Mouse (Mus musculus): ENCODE data around the gene Coq10b. TPM values are rescaled to one million over a fixed set of nuclear protein-coding genes. Genes with fewer than 3 reads are reported as not detected.
"Not testable (repeated sequence)": the region's sequence is repeated elsewhere in the genome, so short reads cannot be mapped to it uniquely, and the experiment has no call there.

Coq10b gene
- 35.0 and 36.6 TPM in 2 replicates for polyA plus RNA-seq (2015; fragmentation: Nextera tagmentation; extraction: Ambion mirVana)

DNA sequence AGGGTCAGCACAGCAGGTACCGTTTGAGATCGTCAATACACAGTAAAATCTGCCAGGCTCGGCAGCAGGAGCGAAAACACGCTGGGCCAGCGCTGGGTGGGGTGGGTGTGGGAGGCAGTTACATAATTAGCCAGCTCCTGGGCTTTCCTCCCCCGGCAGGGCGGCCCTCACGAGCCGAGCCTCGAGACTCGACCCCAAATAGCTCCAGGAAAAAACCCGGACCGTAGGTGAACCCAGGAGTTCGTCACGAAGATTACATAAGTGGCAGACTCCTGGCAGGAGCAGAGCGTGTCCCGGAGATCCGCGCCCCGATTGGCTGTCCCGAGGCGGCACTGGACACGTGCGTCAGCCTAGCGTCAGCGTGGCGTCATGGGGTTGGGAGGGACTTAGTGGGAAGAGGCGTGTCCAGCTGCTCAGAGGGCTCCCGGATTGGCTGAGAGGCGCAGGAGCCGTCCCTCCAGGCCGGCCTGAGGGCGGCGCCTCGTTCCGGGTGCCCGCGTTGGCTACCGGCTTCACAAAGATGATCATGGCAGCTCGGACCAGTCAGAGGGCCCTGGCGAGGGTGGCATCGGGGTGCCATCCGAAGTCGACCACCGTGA, at the start of gene Coq10b:
TSS of gene Coq10b (plus strand) at position 416 of the 599 bp plus-strand sequence.
- peaks cover 16% of the 10 kb centered on the region for H3K4me1 ChIP-seq
- H3K9ac ChIP-seq, result peak within 1 kb of the TSS; percentile 78
- ATAC-seq, result peak; percentile 100
- under 1% methylated on average over 44 of the region's 46 CpGs for WGBS
- peak within 1 kb of the TSS; percentile 49 for H3K27ac ChIP-seq
- peaks cover 8% of the 10 kb centered on the region; the same call in 1 of the 2 replicates for H3K36me3 ChIP-seq (ENCODE audit: poor library complexity, severe bottlenecking)
- H3K27me3 ChIP-seq, result peaks cover 9% of the 10 kb centered on the region; the same call in 1 of the 2 replicates
- no peaks in the 10 kb centered on the region for H3K9me3 ChIP-seq (replicated peaks)
- peak within 1 kb of the TSS; percentile 83 for H3K4me2 ChIP-seq
- peak within 1 kb of the TSS; percentile 83 for H3K4me3 ChIP-seq

GRCm38 (mm10) chr1:55008313-55008712, 44.3 kb upstream of the Coq10b start:
- not testable (repeated sequence) for H3K4me1 ChIP-seq; H3K9ac ChIP-seq; H3K4me2 ChIP-seq; H3K9me3 ChIP-seq (replicated peaks); H3K27me3 ChIP-seq; H3K27ac ChIP-seq; ATAC-seq; H3K4me3 ChIP-seq
- 88% methylated on average over 2 of the region's 2 CpGs for WGBS
- peaks cover 81% of the 10 kb centered on the region for H3K36me3 ChIP-seq (ENCODE audit: poor library complexity, severe bottlenecking)

- H3K9me3 ChIP-seq (replicated peaks), result no peaks in the 10 kb centered on the region
- no peak for ATAC-seq
- no peak overlapping the region for H3K27ac ChIP-seq
- no peaks in the 10 kb centered on the region for H3K4me1 ChIP-seq
- H3K36me3 ChIP-seq (ENCODE audit: poor library complexity, severe bottlenecking), result peaks cover 84% of the 10 kb centered on the region
- no peak overlapping the region for H3K4me2 ChIP-seq
- no peaks in the 10 kb centered on the region for H3K27me3 ChIP-seq
- no peak overlapping the region for H3K4me3 ChIP-seq
- WGBS, result 61% methylated on average over 3 of the region's 3 CpGs
- H3K9ac ChIP-seq, result no peak overlapping the region
Observed at GRCm38 (mm10) chr1:55012513-55012912, 40.1 kb upstream of the Coq10b start.

GRCm38 (mm10) chr1:55021907-55022306, 30.7 kb upstream of the Coq10b start:
- no peak for ATAC-seq
- Histone ChIP-seq H3K9me3 (replicated peaks) (no peaks in the 10 kb centered on the region), H3K36me3 (ENCODE audit: poor library complexity, severe bottlenecking) (peaks cover 22% of the 10 kb centered on the region), H3K4me2 (no peak overlapping the region), H3K4me3 (no peak overlapping the region), H3K4me1 (peaks cover 24% of the 10 kb centered on the region), H3K27ac (no peak overlapping the region), H3K9ac (no peak overlapping the region), H3K27me3 (no peaks in the 10 kb centered on the region)

- no peak for ATAC-seq
- 22% methylated on average over 10 of the region's 10 CpGs for WGBS
Observed at GRCm38 (mm10) chr1:55025656-55026430, 26.7 kb upstream of the Coq10b start.

GRCm38 (mm10) chr1:55026444-55027252, 25.9 kb upstream of the Coq10b start:
- Histone ChIP-seq H3K27me3 (no peaks in the 10 kb centered on the region), H3K4me3 (peak overlapping the region; percentile 97), H3K4me2 (peak overlapping the region; percentile 89), H3K9me3 (replicated peaks) (no peaks in the 10 kb centered on the region), H3K36me3 (ENCODE audit: poor library complexity, severe bottlenecking) (no peaks in the 10 kb centered on the region), H3K27ac (peak overlapping the region; percentile 91), H3K9ac (peak overlapping the region; percentile 96), H3K4me1 (peaks cover 24% of the 10 kb centered on the region)
- ATAC-seq, result peak; percentile 79
- WGBS, result under 1% methylated on average over 55 of the region's 55 CpGs

More at GRCm38 (mm10) chr1:55025656-55026430, 26.7 kb upstream of the Coq10b start:
- Histone ChIP-seq H3K27ac (0 out of 2 replicates have a peak overlapping the region, but pooled peaks have one; percentile 91), H3K9ac (peak overlapping the region; percentile 96), H3K36me3 (ENCODE audit: poor library complexity, severe bottlenecking) (no peaks in the 10 kb centered on the region), H3K4me3 (peak overlapping the region; percentile 97), H3K4me1 (peaks cover 24% of the 10 kb centered on the region), H3K27me3 (no peaks in the 10 kb centered on the region), H3K9me3 (replicated peaks) (no peaks in the 10 kb centered on the region), H3K4me2 (peak overlapping the region; percentile 89)

DNA sequence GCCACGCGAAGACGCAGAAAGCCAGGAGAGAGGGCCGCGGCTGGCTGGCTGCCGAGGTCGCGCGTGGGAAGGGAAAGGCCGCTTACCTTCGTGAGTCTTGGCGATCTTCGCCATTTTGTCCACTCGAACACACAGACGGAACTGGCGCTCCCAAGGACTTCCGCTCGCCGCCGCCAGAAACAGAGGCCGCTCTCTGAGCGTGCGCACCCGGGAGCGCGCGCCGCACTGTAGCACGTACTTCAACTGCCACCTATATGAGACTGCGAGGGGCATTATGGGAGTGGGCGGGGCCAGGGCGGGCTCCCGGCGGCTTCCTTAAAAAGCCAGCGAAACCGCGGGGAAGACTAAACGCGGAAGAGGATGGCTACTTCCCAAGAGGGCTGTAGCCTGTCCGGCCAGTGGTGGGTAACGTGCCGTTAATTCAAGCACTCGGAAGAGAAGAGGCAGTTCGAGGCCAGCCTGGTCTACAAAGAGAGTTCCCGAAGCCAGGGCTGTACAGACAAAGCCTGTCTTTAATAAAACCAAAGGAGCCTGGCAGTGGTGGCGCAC, 25.2 kb upstream of the Coq10b start, which contains the start of gene Sf3b1:
TSS of gene Sf3b1 (minus strand) at position 229 of the 549 bp plus-strand sequence.
- 1% methylated on average over 46 of the region's 46 CpGs for WGBS
- H3K9ac ChIP-seq, result peak within 1 kb of the TSS; percentile 96
- no peaks in the 10 kb centered on the region for H3K27me3 ChIP-seq
- peak within 1 kb of the TSS; percentile 91 for H3K27ac ChIP-seq
- H3K4me2 ChIP-seq, result peak within 1 kb of the TSS; percentile 89
- H3K4me3 ChIP-seq, result peak within 1 kb of the TSS; percentile 97
- peak; percentile 99 for ATAC-seq
- no peaks in the 10 kb centered on the region for H3K9me3 ChIP-seq (replicated peaks)
- H3K4me1 ChIP-seq, result peaks cover 24% of the 10 kb centered on the region
- no peaks in the 10 kb centered on the region for H3K36me3 ChIP-seq (ENCODE audit: poor library complexity, severe bottlenecking)

- Histone ChIP-seq H3K9ac (0 out of 2 replicates have a peak overlapping the region, but pooled peaks have one; percentile 58), H3K36me3 (ENCODE audit: poor library complexity, severe bottlenecking) (no peaks in the 10 kb centered on the region)
- 0 out of 2 replicates have a peak, but pooled peaks have one; percentile 1 for ATAC-seq
Observed at GRCm38 (mm10) chr1:55027966-55028365, 24.6 kb upstream of the Coq10b start.

DNA sequence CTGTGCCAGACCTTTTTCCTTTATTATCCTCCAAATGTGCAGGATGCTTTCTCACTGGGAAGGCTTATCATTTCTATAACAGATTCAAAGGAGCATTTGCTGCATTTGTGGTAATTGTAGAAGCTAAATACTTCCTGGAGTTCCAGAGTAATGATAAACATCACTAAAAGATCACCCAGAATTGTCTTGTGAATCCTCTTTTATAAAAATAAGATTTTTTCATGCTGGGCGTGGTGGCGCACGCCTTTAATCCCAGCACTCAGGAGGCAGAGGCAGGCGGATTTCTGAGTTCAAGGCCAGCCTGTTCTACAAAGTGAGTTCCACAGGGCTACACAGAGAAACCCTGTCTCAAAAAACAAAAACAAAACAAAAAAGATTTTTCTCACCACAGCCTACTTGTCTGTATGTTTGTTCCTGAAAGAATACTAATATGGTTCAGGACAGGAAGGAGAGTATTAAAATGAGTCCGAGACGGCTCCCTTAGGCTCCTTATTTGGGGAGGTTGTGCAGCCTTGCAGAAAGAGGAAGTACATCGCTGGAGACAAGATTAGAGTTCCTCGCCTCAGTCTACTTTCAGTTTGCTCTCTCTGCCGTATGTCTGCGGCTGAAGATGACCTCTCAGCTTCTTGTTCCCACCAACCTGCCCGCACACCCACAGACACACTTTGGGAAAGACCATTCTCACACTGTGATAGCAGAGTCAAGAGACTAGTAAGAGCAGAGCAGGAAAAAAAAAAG, 23.9 kb upstream of the Coq10b start:
- H3K4me2 ChIP-seq, result no peak overlapping the region
- H3K27me3 ChIP-seq, result no peaks in the 10 kb centered on the region
- no peak for ATAC-seq
- H3K9ac ChIP-seq, result no peak overlapping the region
- H3K4me1 ChIP-seq, result peaks cover 20% of the 10 kb centered on the region
- no peak overlapping the region for H3K27ac ChIP-seq
- no peaks in the 10 kb centered on the region for H3K9me3 ChIP-seq (replicated peaks)
- H3K4me3 ChIP-seq, result no peak overlapping the region
- 94% methylated on average over 11 of the region's 11 CpGs for WGBS
- H3K36me3 ChIP-seq (ENCODE audit: poor library complexity, severe bottlenecking), result no peaks in the 10 kb centered on the region

More at GRCm38 (mm10) chr1:55027966-55028365, 24.6 kb upstream of the Coq10b start:
- Histone ChIP-seq H3K4me2 (peak overlapping the region; percentile 55), H3K27me3 (no peaks in the 10 kb centered on the region), H3K9me3 (replicated peaks) (no peaks in the 10 kb centered on the region), H3K4me1 (peaks cover 24% of the 10 kb centered on the region), H3K4me3 (peak overlapping the region; percentile 97), H3K27ac (no peak overlapping the region)
- 90% methylated on average over 1 of the region's 1 CpGs for WGBS

DNA sequence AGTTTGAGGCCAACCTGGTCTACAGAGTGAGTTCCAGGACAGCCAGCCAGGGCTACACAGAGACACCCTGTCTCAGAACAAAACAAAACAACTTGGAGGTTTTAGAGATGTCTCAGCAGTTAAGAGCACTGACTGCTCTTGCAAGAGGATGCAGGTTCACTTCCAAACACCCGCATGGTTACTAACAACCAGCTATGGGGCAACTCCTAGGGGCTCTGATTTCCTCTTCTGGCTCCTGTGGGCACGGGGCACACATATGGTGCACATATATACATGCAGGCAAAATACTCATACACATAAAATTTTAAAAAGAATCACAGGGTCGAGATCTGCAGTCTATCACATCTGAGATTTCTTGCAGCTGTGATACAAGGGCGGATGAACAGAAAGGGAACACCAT, 23.1 kb upstream of the Coq10b start:
- H3K27me3 ChIP-seq, result no peaks in the 10 kb centered on the region
- H3K27ac ChIP-seq, result no peak overlapping the region
- H3K36me3 ChIP-seq (ENCODE audit: poor library complexity, severe bottlenecking), result no peaks in the 10 kb centered on the region
- peaks cover 12% of the 10 kb centered on the region for H3K4me1 ChIP-seq
- no peak overlapping the region for H3K9ac ChIP-seq
- no peak overlapping the region for H3K4me2 ChIP-seq
- 76% methylated on average over 4 of the region's 4 CpGs for WGBS
- no peak for ATAC-seq
- no peaks in the 10 kb centered on the region for H3K9me3 ChIP-seq (replicated peaks)
- no peak overlapping the region for H3K4me3 ChIP-seq

Measured in forebrain, embryonic 13.5 days (tissue).